Mouse (Mus musculus): ENCODE measurements at regions not wholly inside any gene's neighbourhood (a gene's known extent, or its start where the extent isn't known, plus 50 kb on each side); places are given as distances from the start of the nearest gene placed in this dataset.

DNA sequence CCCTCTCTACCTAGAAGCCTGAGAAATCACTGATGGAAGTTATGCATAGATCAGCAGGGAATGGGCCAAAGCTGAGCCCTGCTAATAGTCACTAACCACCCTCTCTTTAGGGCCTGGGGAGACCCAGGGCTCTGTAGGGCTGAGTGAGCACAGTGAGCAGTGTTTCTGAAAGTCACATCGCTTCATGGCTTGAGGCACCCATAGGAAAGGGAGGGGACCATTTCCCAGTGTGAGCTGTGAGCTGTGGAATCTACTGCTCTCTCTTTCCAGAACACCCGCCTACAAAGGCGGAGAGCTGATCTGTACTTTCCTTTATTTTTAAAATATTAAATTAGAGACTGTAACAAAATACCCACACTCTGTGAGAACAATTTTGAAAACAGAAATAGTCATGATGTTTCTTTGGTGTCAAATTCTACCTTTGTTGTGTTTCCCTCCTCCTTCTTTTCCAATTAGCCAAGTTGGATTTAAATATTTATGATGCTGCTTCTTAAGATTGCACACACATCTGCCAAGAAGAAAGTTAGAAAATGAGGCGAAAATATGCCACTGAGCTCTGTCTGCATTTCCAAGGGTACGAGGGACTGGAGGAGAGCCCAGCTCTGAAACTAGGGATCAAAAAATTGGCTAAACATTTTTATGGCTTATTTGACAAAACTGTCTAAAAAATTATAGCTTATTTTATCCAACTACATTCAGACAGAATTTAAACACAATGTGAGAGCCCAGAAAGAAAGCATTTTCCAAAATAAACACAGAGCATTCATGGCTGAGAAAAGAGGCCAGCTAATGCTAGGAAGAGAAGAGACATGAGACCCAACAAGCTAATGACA is 111.7 kb upstream of the Tmtc1 start:
- no peak for TF ChIP-seq CTCF (conservative IDR thresholded peaks at IDR 0.05 in 1 of 2, IDR thresholded peaks at IDR 0.05 in 1 of 2; ENCODE audit: low read depth in 2 of 2, low read length in 2 of 2)
- no peak for TF ChIP-seq CHD2 (IDR thresholded peaks at IDR 0.05; ENCODE audit: low read length)
- TF ChIP-seq EP300 (IDR thresholded peaks at IDR 0.05; ENCODE audit: low read length), result no peak
